Mouse (Mus musculus): Measurements from ENCODE around the gene 4930503B20Rik.

The 4930503B20Rik gene

DNA sequence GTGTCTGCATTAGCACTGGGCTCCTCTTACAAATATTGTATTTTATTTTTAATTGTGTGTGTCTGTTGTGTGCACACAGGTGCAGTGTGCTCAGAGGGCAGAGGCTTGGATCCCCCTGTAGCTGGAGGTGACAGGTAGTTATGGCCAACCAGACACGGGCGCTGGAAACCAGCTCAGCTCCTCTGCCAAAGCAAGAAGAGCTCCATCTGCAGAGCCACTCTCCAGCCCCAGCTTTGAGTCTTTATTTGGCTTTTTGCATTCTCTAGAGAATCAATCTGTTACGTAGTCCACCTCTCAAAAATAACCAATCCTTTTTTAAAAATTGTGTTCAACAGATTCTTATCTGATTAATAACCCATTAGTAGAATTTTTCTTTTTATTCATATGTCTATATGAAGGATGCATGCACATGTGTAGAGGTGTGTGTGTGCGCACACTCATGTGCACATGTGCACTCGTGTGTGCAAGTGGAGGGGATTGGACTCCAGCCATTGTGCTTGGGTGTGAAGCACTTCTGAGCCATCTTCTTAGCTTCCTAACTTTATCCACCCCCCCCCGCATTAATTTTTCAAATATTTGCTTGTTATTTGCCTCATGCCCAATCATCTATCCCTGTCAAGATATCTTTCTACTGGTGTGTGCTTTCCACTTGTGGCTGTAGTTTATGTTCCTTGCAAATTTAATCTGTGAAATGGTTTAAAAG is 51.8 kb downstream of the 4930503B20Rik start:
- DNase-seq (ENCODE audit: low read depth, low spot score), result peak; percentile 54

DNA sequence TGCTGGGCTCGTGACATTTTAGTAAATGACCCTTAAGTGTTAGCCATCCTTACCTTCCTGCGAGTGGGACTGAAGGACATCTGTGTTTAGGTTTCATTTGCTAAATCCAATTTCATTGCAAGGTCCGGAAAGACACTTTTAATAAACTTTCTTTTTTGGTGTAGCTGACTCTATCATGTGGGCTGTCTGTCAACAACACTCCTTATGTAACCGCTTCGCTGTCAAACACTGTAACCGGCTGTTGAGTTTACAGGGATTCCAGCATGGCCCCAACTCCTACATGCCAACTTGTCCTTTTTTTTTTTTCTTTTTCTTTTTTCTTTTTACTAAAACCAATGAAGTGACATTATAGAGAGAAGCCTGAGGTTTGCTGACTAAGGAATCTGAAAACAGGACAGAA is 52.7 kb downstream of the 4930503B20Rik start:
- DNase-seq (ENCODE audit: low read depth, low spot score), result peak; percentile 80

DNA sequence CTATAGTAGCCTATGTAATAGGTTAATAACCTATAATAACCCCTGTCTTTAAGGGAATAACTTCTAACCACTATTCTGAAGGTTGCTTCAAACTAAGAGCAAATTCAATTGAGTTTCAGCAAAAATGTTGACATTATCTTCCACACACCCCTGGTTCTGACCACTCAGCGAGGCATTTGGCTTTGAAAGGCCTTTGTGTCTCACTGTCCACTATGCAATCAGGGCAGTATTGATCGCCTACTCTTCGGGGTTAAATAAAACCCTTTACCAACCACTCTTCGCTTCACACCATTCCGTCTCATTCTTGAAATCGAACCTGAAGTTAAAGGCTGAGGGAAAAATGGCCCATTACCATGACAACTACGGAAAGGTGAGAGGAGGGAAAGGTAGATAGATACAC is 54.3 kb downstream of the 4930503B20Rik start:
- DNase-seq (ENCODE audit: low read depth, low spot score), result no peak

DNA sequence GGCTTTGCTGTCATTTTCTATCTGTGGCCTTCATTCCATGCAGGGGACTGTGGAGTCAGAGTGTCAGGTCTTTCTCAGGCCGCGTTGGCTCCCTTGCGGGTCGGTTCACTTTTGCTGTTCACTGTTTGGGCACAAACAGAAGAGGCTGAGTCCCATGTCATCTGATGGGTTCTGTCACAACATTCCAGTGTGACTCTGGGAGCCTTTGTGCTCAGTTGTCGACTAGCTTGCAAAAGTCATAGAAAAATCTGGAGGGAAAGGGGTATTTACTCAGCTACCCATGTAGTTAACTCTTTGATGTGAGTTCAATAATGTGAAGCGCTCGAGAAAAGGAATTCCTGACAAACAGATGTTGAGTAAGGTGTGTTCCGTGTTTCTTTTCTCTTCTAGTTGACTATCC is 54.7 kb downstream of the 4930503B20Rik start:
- no peak for DNase-seq (ENCODE audit: low read depth, low spot score)

DNA sequence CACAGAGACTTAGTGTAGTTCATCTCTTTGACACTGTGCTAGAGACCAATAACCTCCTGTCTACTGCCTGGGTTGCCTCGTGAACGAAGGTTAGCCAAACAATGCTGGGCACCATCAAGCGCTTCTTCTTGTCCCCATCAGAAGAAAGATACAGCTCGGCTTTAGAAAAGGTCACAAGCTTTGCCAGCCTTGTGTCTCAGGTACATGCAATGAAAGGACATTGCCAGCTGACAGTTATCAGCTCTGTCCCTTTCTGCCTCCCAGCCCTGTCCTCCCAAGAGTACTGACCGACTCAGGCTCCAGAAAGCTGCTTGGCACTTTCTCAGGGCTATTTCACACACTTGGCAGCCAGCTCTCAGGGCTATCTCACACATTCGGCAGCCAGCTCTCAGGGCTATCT is 55.7 kb downstream of the 4930503B20Rik start:
- no peak for DNase-seq (ENCODE audit: low read depth, low spot score)

All from brain, adult 2 months (tissue).